Mouse (Mus musculus) megakaryocyte, embryonic 14.5 days (primary cell): ENCODE measurements at regions not wholly inside any gene's neighbourhood (a gene's known extent, or its start where the extent isn't known, plus 50 kb on each side); places are given as distances from the start of the nearest gene placed in this dataset.

ENCODE experiments used
- FLI1 ChIP-seq: IDR thresholded peaks from 2 replicates; pipeline ENCODE4 v1.6.1; 2012; ENCODE audit warnings: low read length, inconsistent platforms, mixed read lengths
- GATA1 ChIP-seq: IDR thresholded peaks from 3 replicates; pipeline ENCODE4 v1.6.1; 2012; ENCODE audit warnings: mixed read lengths, low read length, inconsistent platforms, borderline replicate concordance

DNA sequence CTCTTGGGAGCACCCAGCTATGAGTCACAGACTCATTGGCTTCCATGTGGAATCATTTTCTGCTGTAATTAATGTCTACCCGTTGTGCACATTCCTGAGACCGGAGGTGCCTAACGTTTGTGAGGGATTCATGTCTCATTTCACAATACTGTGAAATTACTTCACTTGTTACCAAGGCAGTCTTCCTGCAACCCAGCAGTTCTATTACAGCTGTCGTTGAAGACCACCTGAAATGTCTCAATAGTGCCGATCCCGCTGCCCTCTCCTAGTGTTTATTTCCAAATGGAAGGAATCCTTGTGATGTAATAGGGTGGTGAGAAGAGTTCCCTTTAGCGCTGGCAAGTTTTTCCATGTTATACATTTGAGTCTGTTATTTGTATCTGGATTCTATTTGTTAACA lies 125.8 kb upstream of the Smim15 start:
- TF ChIP-seq GATA1, result no peak
- no peak for TF ChIP-seq FLI1
